Mouse (Mus musculus) brain, embryonic 14.5 days (tissue): ENCODE results near the gene Jtb.

Experiments
- CTCF ChIP-seq: fragments of 200-500 bp; IDR thresholded peaks from 2 replicates; pipeline ENCODE4 v1.5.1; 2012; ENCODE audit warnings: inconsistent platforms, mild to moderate bottlenecking, moderate library complexity, borderline replicate concordance; ENCODE audit not compliant: insufficient read depth, insufficient read length; ENCODE audit errors: extremely low read depth
- POLR2A ChIP-seq: fragments of 200-500 bp; IDR thresholded peaks from 2 replicates; pipeline ENCODE4 v1.6.1; 2012; ENCODE audit warnings: mild to moderate bottlenecking, inconsistent platforms, borderline replicate concordance; ENCODE audit not compliant: poor library complexity, insufficient read depth, insufficient read length, severe bottlenecking; ENCODE audit errors: extremely low read depth

GRCm38 (mm10) chr3:90273855-90274254, 42.5 kb downstream of the Jtb start:
- TF ChIP-seq POLR2A (no peak), CTCF (no peak)
